Mouse (Mus musculus) left cerebral cortex, adult 9 months (tissue): ENCODE results near the gene March7.
A peak's percentile ranks its signal among the peaks of the same experiment; 100 is the strongest.

Source experiments
- DNase-seq, 2 experiments: peaks; one replicate each; pipeline ENCODE4 v3.0.0; 2022; ENCODE audit warnings: low spot score in 2 of 2

Gene March7

GRCm38 (mm10) chr2:60214683-60215082, 5.0 kb downstream of the March7 start:
- no peak for DNase-seq

- DNase-seq = no peak
These were observed 7.0 kb downstream of the March7 start for GRCm38 (mm10) chr2:60216547-60217153.

GRCm38 (mm10) chr2:60217620-60218019, 7.9 kb downstream of the March7 start:
- DNase-seq = no peak

GRCm38 (mm10) chr2:60221236-60221635, 11.5 kb downstream of the March7 start:
- no peak for DNase-seq

GRCm38 (mm10) chr2:60221954-60222353, 12.3 kb downstream of the March7 start:
- no peak for DNase-seq

- no peak for DNase-seq
These were observed 13.8 kb downstream of the March7 start for GRCm38 (mm10) chr2:60223489-60223888.

- DNase-seq = no peak
These were observed 18.8 kb downstream of the March7 start for GRCm38 (mm10) chr2:60228470-60228869.

- no peak for DNase-seq
These were observed 20.7 kb downstream of the March7 start for GRCm38 (mm10) chr2:60230361-60230760.

- DNase-seq = no peak
These were observed 23.5 kb downstream of the March7 start for GRCm38 (mm10) chr2:60233147-60233546.

- no peak for DNase-seq
These were observed 24.8 kb downstream of the March7 start for GRCm38 (mm10) chr2:60234506-60234905.

- no peak for DNase-seq
These were observed 43.1 kb downstream of the March7 start for GRCm38 (mm10) chr2:60252782-60253181.

GRCm38 (mm10) chr2:60253506-60253905, 43.8 kb downstream of the March7 start:
- DNase-seq = peak in 1 of 2 experiments; percentile 39

GRCm38 (mm10) chr2:60256751-60257150, 47.1 kb downstream of the March7 start:
- no peak for DNase-seq

GRCm38 (mm10) chr2:60259186-60259585, 49.5 kb downstream of the March7 start:
- DNase-seq = no peak

GRCm38 (mm10) chr2:60260621-60261350, 51.1 kb downstream of the March7 start:
- DNase-seq = no peak

GRCm38 (mm10) chr2:60267567-60267966, 57.9 kb downstream of the March7 start:
- DNase-seq = no peak

- no peak for DNase-seq
These were observed 60.3 kb downstream of the March7 start for GRCm38 (mm10) chr2:60269856-60270479.

GRCm38 (mm10) chr2:60278627-60279026, 68.9 kb downstream of the March7 start:
- DNase-seq = no peak

GRCm38 (mm10) chr2:60282625-60283024, 72.9 kb downstream of the March7 start:
- no peak for DNase-seq

GRCm38 (mm10) chr2:60283208-60283750, 73.6 kb downstream of the March7 start:
- DNase-seq = no peak

GRCm38 (mm10) chr2:60283751-60284466, 74.2 kb downstream of the March7 start:
- DNase-seq = peak; percentile 52 to 67

- DNase-seq = no peak
These were observed 74.8 kb downstream of the March7 start, which contains the start of gene Cd302 for GRCm38 (mm10) chr2:60284467-60284821. Gene Cd302, minus strand, starts transcription at chr2:60284488.
